9 mouse cellular contexts compared by ENCODE assay signal in the genomic region with DNA sequence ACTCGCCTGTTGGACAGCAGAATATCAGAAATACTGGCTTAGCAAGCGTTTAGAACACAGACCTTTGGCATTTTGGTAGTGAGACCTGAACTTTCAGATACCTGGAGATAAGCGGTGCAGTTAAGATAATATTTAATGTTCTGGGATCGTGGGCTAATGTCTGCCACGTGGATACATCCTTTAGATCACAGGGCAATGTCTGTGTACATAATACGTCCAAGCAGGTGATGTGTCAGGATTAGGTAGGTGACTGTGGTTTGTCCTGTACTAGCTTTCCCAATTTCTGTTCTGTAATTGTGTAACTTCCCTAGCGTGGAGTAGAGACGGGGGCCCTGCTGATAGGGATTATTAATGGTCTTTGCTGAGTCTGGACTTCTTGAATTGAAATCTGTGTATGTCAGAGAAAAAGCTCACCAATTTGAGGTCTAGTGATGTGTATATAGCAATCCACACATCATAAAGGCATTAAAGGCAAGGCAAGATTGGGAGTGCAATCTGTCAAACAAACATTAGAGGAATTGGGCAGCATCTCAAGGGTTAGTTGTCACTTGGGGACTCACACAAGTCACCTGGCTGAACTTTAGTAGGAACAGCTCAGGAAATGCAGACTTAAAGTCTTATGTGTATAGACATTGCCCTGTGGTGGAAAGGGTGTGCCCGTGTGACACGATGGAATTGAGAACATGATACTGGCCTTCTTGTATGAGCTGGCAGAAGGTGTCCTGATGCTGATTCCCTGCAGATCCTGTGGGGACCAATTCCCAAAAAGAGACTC. TPM values are rescaled to one million over a fixed set of nuclear protein-coding genes. Genes with fewer than 3 reads are reported as not detected.
A peak's percentile ranks its signal among the peaks of the same experiment; 100 is the strongest.
DNase-seq lines count a peak whose midpoint lies in the region; TF ChIP-seq lines count a peak whose summit lies in the region.
"Had no signal": no experiment of that assay in that cellular context is flagged by ENCODE, and none has a peak within 500 bp of the region (broad histone marks: within the 10 kb centered on the region; RNA-seq: fewer than 3 reads in every experiment).

No protein-coding gene starts in this region.

- no peaks in the 10 kb centered on the region for H3K27me3 ChIP-seq in CH12.LX (replicated peaks)
- H3K27me3 ChIP-seq in hindbrain, embryonic 10.5 days (ENCODE audit: insufficient read depth, poor library complexity, severe bottlenecking) = no peaks in the 10 kb centered on the region

- H3K9ac ChIP-seq in CH12.LX (ENCODE audit: insufficient read depth, low read depth) = peak overlapping the region; percentile 79

- no peak for TF ChIP-seq RAD21 in CH12.LX (IDR thresholded peaks at IDR 0.05; ENCODE audit: low read depth, low read length)

- H3K4me3 ChIP-seq in gastrocnemius, adult 2 months = peak overlapping the region; percentile 96
- H3K4me3 ChIP-seq in CH12.LX (replicated peaks in 1 of 3; ENCODE audit: low read depth in 2 of 3, low read length in 2 of 3, poor library complexity in 1 of 3) (peak overlapping the region in 2 of 3 experiments; percentile 86 to 90), macrophage (ENCODE audit: inconsistent target) (peak overlapping the region; percentile 64)
- peak overlapping the region; percentile 88 for H3K4me3 ChIP-seq in hindbrain, embryonic 10.5 days

- H3K4me1 ChIP-seq in CH12.LX (ENCODE audit: control insufficient read depth in 1 of 2, insufficient read depth in 2 of 2) = peaks cover 2 to 21% of the 10 kb centered on the region in 2 experiments; a peak in 2 of 4 replicates
- H3K4me1 ChIP-seq in hindbrain, embryonic 10.5 days (replicated peaks) = peaks cover 20% of the 10 kb centered on the region

- peak overlapping the region; percentile 89 for H3K27ac ChIP-seq in gastrocnemius, adult 2 months
- H3K27ac ChIP-seq in CH12.LX (ENCODE audit: insufficient read depth, low read depth) = no peak overlapping the region
- peak overlapping the region; percentile 93; the same call in 1 of the 2 replicates for H3K27ac ChIP-seq in hindbrain, embryonic 10.5 days
- H3K27ac ChIP-seq in macrophage = no peak overlapping the region

- no peak for TF ChIP-seq EP300 in CH12.LX (IDR thresholded peaks at IDR 0.05; ENCODE audit: low read length)

- H3K9me3 ChIP-seq in CH12.LX (replicated peaks; ENCODE audit: low read length) = no peaks in the 10 kb centered on the region
- H3K9me3 ChIP-seq in hindbrain, embryonic 10.5 days = no peaks in the 10 kb centered on the region

- intact Hi-C loops in gastrocnemius, adult 2 months (cut with DNase I) = no loop called here
- intact Hi-C loops in gastrocnemius, postnatal 36 days (cut with DNase I) = no loop called here

- TF ChIP-seq POLR2A in CH12.LX (IDR thresholded peaks at IDR 0.05; ENCODE audit: low read depth, low read length) = no peak

- TF ChIP-seq CTCF in gastrocnemius, adult 2 months (IDR thresholded peaks at IDR 0.05) = no peak
- TF ChIP-seq CTCF in CH12.LX (conservative IDR thresholded peaks at IDR 0.05 in 1 of 2, IDR thresholded peaks at IDR 0.05 in 1 of 2; ENCODE audit: low read depth in 2 of 2, low read length in 2 of 2) = no peak

- dilution Hi-C loops in CH12.LX (cut with MboI; ENCODE audit: extremely low pct_ligation_motif_present, extremely low pct_unique_long_range_greater_than_20kb, low sequenced_read_pairs) = no loop called here

- in situ Hi-C loops in CH12.LX (cut with MboI; ENCODE audit: low pct_ligation_motif_present, low pct_unique_long_range_greater_than_20kb, low sequenced_read_pairs) = no loop called here

- WGBS in hindbrain, embryonic 10.5 days = 55% methylated on average over 10 of the region's 10 CpGs
- 43% methylated on average over 10 of the region's 10 CpGs for WGBS in macrophage (ENCODE audit: missing documents)

- H3K79me2 ChIP-seq in CH12.LX (replicated peaks; ENCODE audit: control insufficient read depth, extremely low read depth, insufficient read depth, poor library complexity, severe bottlenecking) (no peaks in the 10 kb centered on the region), macrophage (ENCODE audit: inconsistent target) (no peaks in the 10 kb centered on the region)

- DNase-seq in gastrocnemius, adult 2 months = no peak
- DNase-seq in gastrocnemius, postnatal 36 days = no peak
- no peak for DNase-seq in CH12.LX (ENCODE audit: extremely low read depth)
- DNase-seq in hindbrain, embryonic 10.5 days (ENCODE audit: low spot score) = no peak
- no peak for DNase-seq in cerebellum, adult 9-10 months
- DNase-seq in layer of hippocampus, postnatal 36 days = no peak
- DNase-seq in retina, embryonic 14.5 days (ENCODE audit: low spot score) = no peak
- DNase-seq: kidney, postnatal 25 days had no signal

- peak overlapping the region; percentile 41 for H3K4me2 ChIP-seq in CH12.LX (ENCODE audit: insufficient read depth, low read depth, poor library complexity, severe bottlenecking)

- H3K36me3 ChIP-seq in CH12.LX (replicated peaks in 1 of 2; ENCODE audit: control insufficient read depth in 1 of 2, insufficient read depth in 1 of 2, low read length in 1 of 2) = peaks cover 0 to 15% of the 10 kb centered on the region in 2 experiments
- peaks cover 26% of the 10 kb centered on the region for H3K36me3 ChIP-seq in hindbrain, embryonic 10.5 days
- no peaks in the 10 kb centered on the region for H3K36me3 ChIP-seq in macrophage (ENCODE audit: inconsistent target)

TF ChIP-seq in CH12.LX, 34 proteins besides CTCF, POLR2A, EP300 and RAD21:
- TF ChIP-seq ZC3H11A (IDR thresholded peaks at IDR 0.05; ENCODE audit: low read depth, low read length) = no peak
- no peak for TF ChIP-seq MYC (IDR thresholded peaks at IDR 0.05; ENCODE audit: low read depth, low read length)
- TF ChIP-seq SMC3 (IDR thresholded peaks at IDR 0.05; ENCODE audit: low read depth, low read length) = no peak
- no peak for TF ChIP-seq CHD2 (IDR thresholded peaks at IDR 0.05; ENCODE audit: low read length)
TF ChIP-seq in CH12.LX: peak in this region for 0.

RNA-seq across cellular contexts. Expression of gene 1810055G02Rik, which starts 1.1 kb away (rescaled TPM):
- 1 to 10 TPM; 9.6 to 9.8 TPM for total RNA-seq in gastrocnemius, adult 2 months (2021)
- total RNA-seq in gastrocnemius, postnatal 36 days (2021) = 10 to 100 TPM; 10.6 to 11.1 TPM
- total RNA-seq in CH12.LX (2012; rRNA removed) (7.9 and 8.0 TPM in 2 replicates), CH12.LX (2014; rRNA removed) (4.9 and 5.6 TPM in 2 replicates)
- polyA plus RNA-seq in CH12.LX (2012; ENCODE audit: insufficient read length, low read depth) (9.5 and 10.8 TPM in 2 replicates), macrophage (2018) (3.1 to 11.5 TPM (median 9.2 TPM) in 3 replicates)
- polyA plus RNA-seq in hindbrain, embryonic 10.5 days (2016; fragmentation: Nextera tagmentation; extraction: Ambion mirVana) = 45.7 and 46.9 TPM in 2 replicates
- total RNA-seq in macrophage (2018; cell fraction: chromatin; rRNA removed) = 10 to 100 TPM in 1 of 26 experiments, 1 to 10 TPM in 22, under 1 TPM in 3; 0.69 to 11.6 (median 2.2) TPM
- total RNA-seq in macrophage (2018; cell fraction: cytosol; rRNA removed) = 1 to 10 TPM; 2.7 to 6.0 (median 4.1) TPM
- total RNA-seq in macrophage (2018; cell fraction: nucleus; rRNA removed) = 1 to 10 TPM in 25 of 26 experiments, under 1 TPM in 1; 0.78 to 7.0 (median 2.9) TPM
- total RNA-seq in layer of hippocampus, postnatal 36 days (2021) = 10 to 100 TPM; 22.4 to 28.7 TPM

RNA-seq across cellular contexts. Expression of gene Lrp5, which starts 22.8 kb away (rescaled TPM):
- 10 to 100 TPM; 21.4 to 30.4 TPM for total RNA-seq in gastrocnemius, adult 2 months (2021)
- 10 to 100 TPM; 21.9 to 22.9 TPM for total RNA-seq in gastrocnemius, postnatal 36 days (2021)
- total RNA-seq in CH12.LX (2012; rRNA removed) (0.88 and 1.4 TPM in 2 replicates), CH12.LX (2014; rRNA removed) (0.13 and 0.32 TPM in 2 replicates)
- polyA plus RNA-seq in CH12.LX (2012; ENCODE audit: insufficient read length, low read depth) (0.93 and 1.1 TPM in 2 replicates), macrophage (2018) (17.5 to 23.7 TPM (median 23.5 TPM) in 3 replicates)
- 3.1 and 3.5 TPM in 2 replicates for polyA plus RNA-seq in hindbrain, embryonic 10.5 days (2016; fragmentation: Nextera tagmentation; extraction: Ambion mirVana)
- total RNA-seq in macrophage (2018; cell fraction: chromatin; rRNA removed) = 10 to 100 TPM in 22 of 26 experiments, 1 to 10 TPM in 4; 2.6 to 58.2 (median 31.2) TPM
- 10 to 100 TPM; 13.9 to 33.5 (median 24.3) TPM for total RNA-seq in macrophage (2018; cell fraction: cytosol; rRNA removed)
- total RNA-seq in macrophage (2018; cell fraction: nucleus; rRNA removed) = 10 to 100 TPM; 14.9 to 56.8 (median 34.7) TPM
- 10 to 100 TPM; 10.2 to 11.4 TPM for total RNA-seq in layer of hippocampus, postnatal 36 days (2021)

RNA-seq across cellular contexts. Expression of gene Kmt5b, which starts 58.0 kb away (rescaled TPM):
- total RNA-seq in gastrocnemius, adult 2 months (2021) = 10 to 100 TPM; 21.7 to 24.2 TPM
- 10 to 100 TPM; 20.8 to 22.5 TPM for total RNA-seq in gastrocnemius, postnatal 36 days (2021)
- 10.9 and 11.0 TPM in 2 replicates for total RNA-seq in CH12.LX (2012; rRNA removed)
- total RNA-seq in CH12.LX (2014; rRNA removed) = 13.9 and 15.1 TPM in 2 replicates
- 16.6 and 24.2 TPM in 2 replicates for polyA plus RNA-seq in CH12.LX (2012; ENCODE audit: insufficient read length, low read depth)
- 30.6 and 37.1 TPM in 2 replicates for polyA plus RNA-seq in hindbrain, embryonic 10.5 days (2016; fragmentation: Nextera tagmentation; extraction: Ambion mirVana)
- total RNA-seq in macrophage (2018; cell fraction: chromatin; rRNA removed) = 100 to 1,000 TPM in 24 of 26 experiments, 10 to 100 TPM in 2; 88.4 to 245 (median 174) TPM
- 10 to 100 TPM; 11.6 to 31.1 (median 23.0) TPM for total RNA-seq in macrophage (2018; cell fraction: cytosol; rRNA removed)
- total RNA-seq in macrophage (2018; cell fraction: nucleus; rRNA removed) = 100 to 1,000 TPM in 8 of 26 experiments, 10 to 100 TPM in 18; 51.8 to 141 (median 84.1) TPM
- 16.2 to 28.8 TPM (median 20.6 TPM) in 3 replicates for polyA plus RNA-seq in macrophage (2018)
- 10 to 100 TPM; 56.6 to 60.1 TPM for total RNA-seq in layer of hippocampus, postnatal 36 days (2021)

Comparison
In these comparisons a context has a peak if more than half of its experiments do, and no peak if none do; other contexts are left out.
1. H3K27ac ChIP-seq: peak in gastrocnemius, adult 2 months (single experiment) and hindbrain, embryonic 10.5 days (single experiment); none in CH12.LX (single experiment) and macrophage (single experiment).
2. RNA of gene Lrp5, which starts 22.8 kb away (total RNA-seq): 21.4 to 30.4 TPM in gastrocnemius, adult 2 months, 21.9 to 22.9 TPM in gastrocnemius, postnatal 36 days and 10.2 to 11.4 TPM in layer of hippocampus, postnatal 36 days; 0.13 to 1.4 TPM in CH12.LX; every median in the first group is over 4 times any median in the second.
3. Peak in every context shown above with its lines, with median percentiles within 50 percentile points of each other: H3K4me3 ChIP-seq.